Mouse (Mus musculus) 416B (cell line): ENCODE results near the gene Gm47995.
"Not testable (repeated sequence)": the region's sequence is repeated elsewhere in the genome, so short reads cannot be mapped to it uniquely, and the experiment has no call there.

Experiments
- DNase-seq: peaks from one replicate; pipeline ENCODE4 v3.0.0; 2011; ENCODE audit warnings: low read depth

Gene Gm47995

GRCm38 (mm10) chr1:151186879-151187424, 11.3 kb upstream of the Gm47995 start:
- DNase-seq = not testable (repeated sequence)

- no peak for DNase-seq
Observed at GRCm38 (mm10) chr1:151188469-151188868, 9.8 kb upstream of the Gm47995 start.

GRCm38 (mm10) chr1:151192075-151192474, 6.2 kb upstream of the Gm47995 start, which contains the start of gene Gm8947:
TSS of gene Gm8947 (plus strand) at chr1:151192376.
- not testable (repeated sequence) for DNase-seq

- not testable (repeated sequence) for DNase-seq
Observed at GRCm38 (mm10) chr1:151192739-151193138, 5.5 kb upstream of the Gm47995 start.

GRCm38 (mm10) chr1:151195986-151196385, 2.3 kb upstream of the Gm47995 start:
- DNase-seq = not testable (repeated sequence)

- DNase-seq = not testable (repeated sequence)
Observed at GRCm38 (mm10) chr1:151196690-151197089, 1.6 kb upstream of the Gm47995 start.

- DNase-seq = not testable (repeated sequence)
Observed at GRCm38 (mm10) chr1:151200620-151201019, 2.4 kb downstream of the Gm47995 start.

GRCm38 (mm10) chr1:151202771-151203170, 4.5 kb downstream of the Gm47995 start:
- not testable (repeated sequence) for DNase-seq

GRCm38 (mm10) chr1:151203818-151204217, 5.6 kb downstream of the Gm47995 start, which contains the start of gene 3110040M04Rik:
TSS of gene 3110040M04Rik (plus strand) at chr1:151204121.
- not testable (repeated sequence) for DNase-seq

GRCm38 (mm10) chr1:151208493-151208892, 10.2 kb downstream of the Gm47995 start:
- DNase-seq = not testable (repeated sequence)

GRCm38 (mm10) chr1:151208944-151209343, 10.7 kb downstream of the Gm47995 start:
- not testable (repeated sequence) for DNase-seq

GRCm38 (mm10) chr1:151209824-151210355, 11.6 kb downstream of the Gm47995 start, which contains the start of gene Gm47996:
TSS of gene Gm47996 (plus strand) at chr1:151210131.
- not testable (repeated sequence) for DNase-seq

- DNase-seq = not testable (repeated sequence)
Observed at GRCm38 (mm10) chr1:151211666-151212065, 13.4 kb downstream of the Gm47995 start.

- no peak for DNase-seq
Observed at GRCm38 (mm10) chr1:151214862-151215261, 16.6 kb downstream of the Gm47995 start.

GRCm38 (mm10) chr1:151215985-151216384, 17.7 kb downstream of the Gm47995 start:
- no peak for DNase-seq

- DNase-seq = no peak
Observed at GRCm38 (mm10) chr1:151216417-151216816, 18.2 kb downstream of the Gm47995 start.

GRCm38 (mm10) chr1:151219045-151219444, 20.8 kb downstream of the Gm47995 start:
- DNase-seq = no peak

GRCm38 (mm10) chr1:151220098-151220497, 21.9 kb downstream of the Gm47995 start:
- DNase-seq = no peak

GRCm38 (mm10) chr1:151222561-151223267, 24.5 kb downstream of the Gm47995 start:
- DNase-seq = no peak

GRCm38 (mm10) chr1:151223377-151223776, 25.1 kb downstream of the Gm47995 start:
- no peak for DNase-seq

- DNase-seq = no peak
Observed at GRCm38 (mm10) chr1:151224536-151224935, 26.3 kb downstream of the Gm47995 start.

- no peak for DNase-seq
Observed at GRCm38 (mm10) chr1:151227506-151227905, 29.3 kb downstream of the Gm47995 start.
